Mouse (Mus musculus): ENCODE results near the gene B4galnt1. TPM values are rescaled to one million over a fixed set of nuclear protein-coding genes. Genes with fewer than 3 reads are reported as not detected.

B4galnt1 gene
- polyA plus RNA-seq, 1 experiment from 2014 or later, result 66.8 TPM

Other genes with a start within 250 kb of the B4galnt1 start
- 19.1 and 26.2 TPM in 2 replicates for gene Ctdsp2, start 186.5 kb upstream of the B4galnt1 start, polyA plus RNA-seq (2014; fragmentation: Nextera tagmentation; extraction: Ambion mirVana)
- 1.9 and 2.1 TPM in 2 replicates for gene Avil, start 164.5 kb upstream of the B4galnt1 start, polyA plus RNA-seq (2014; fragmentation: Nextera tagmentation; extraction: Ambion mirVana)
- 56.0 and 64.9 TPM in 2 replicates for gene Tsfm, start 134.4 kb upstream of the B4galnt1 start, polyA plus RNA-seq (2014; fragmentation: Nextera tagmentation; extraction: Ambion mirVana)
- 17.4 and 20.8 TPM in 2 replicates for gene Mettl1, start 123.8 kb upstream of the B4galnt1 start, polyA plus RNA-seq (2014; fragmentation: Nextera tagmentation; extraction: Ambion mirVana)
- gene Eef1akmt3, start 123.7 kb upstream of the B4galnt1 start, polyA plus RNA-seq (2014; fragmentation: Nextera tagmentation; extraction: Ambion mirVana), result 0.08 and 0.22 TPM in 2 replicates
- gene Cyp27b1, start 117.0 kb upstream of the B4galnt1 start, polyA plus RNA-seq (2014; fragmentation: Nextera tagmentation; extraction: Ambion mirVana), result not detected in 2 replicates
- 11.8 and 17.4 TPM in 2 replicates for gene March9, start 105.0 kb upstream of the B4galnt1 start, polyA plus RNA-seq (2014; fragmentation: Nextera tagmentation; extraction: Ambion mirVana)
- 1,072 and 1,231 TPM in 2 replicates for gene Cdk4, start 101.7 kb upstream of the B4galnt1 start, polyA plus RNA-seq (2014; fragmentation: Nextera tagmentation; extraction: Ambion mirVana)
- 67.7 and 71.7 TPM in 2 replicates for gene Tspan31, start 95.0 kb upstream of the B4galnt1 start, polyA plus RNA-seq (2014; fragmentation: Nextera tagmentation; extraction: Ambion mirVana)
- 8.1 and 13.1 TPM in 2 replicates for gene Agap2, start 89.9 kb upstream of the B4galnt1 start, polyA plus RNA-seq (2014; fragmentation: Nextera tagmentation; extraction: Ambion mirVana)
- gene Os9, start 44.1 kb upstream of the B4galnt1 start, polyA plus RNA-seq (2014; fragmentation: Nextera tagmentation; extraction: Ambion mirVana), result 82.1 and 82.7 TPM in 2 replicates
- gene Slc26a10, start 15.4 kb downstream of the B4galnt1 start, polyA plus RNA-seq (2014; fragmentation: Nextera tagmentation; extraction: Ambion mirVana), result 0.58 and 0.66 TPM in 2 replicates
- gene Arhgef25, start 24.9 kb downstream of the B4galnt1 start, polyA plus RNA-seq (2014; fragmentation: Nextera tagmentation; extraction: Ambion mirVana), result 19.0 and 19.6 TPM in 2 replicates
- 219 and 244 TPM in 2 replicates for gene Dtx3, start 30.5 kb downstream of the B4galnt1 start, polyA plus RNA-seq (2014; fragmentation: Nextera tagmentation; extraction: Ambion mirVana)
- gene Pip4k2c, start 46.4 kb downstream of the B4galnt1 start, polyA plus RNA-seq (2014; fragmentation: Nextera tagmentation; extraction: Ambion mirVana), result 12.5 and 14.6 TPM in 2 replicates
- 75.3 and 94.7 TPM in 2 replicates for gene Kif5a, start 98.1 kb downstream of the B4galnt1 start, polyA plus RNA-seq (2014; fragmentation: Nextera tagmentation; extraction: Ambion mirVana)
- gene Dctn2, start 101.1 kb downstream of the B4galnt1 start, polyA plus RNA-seq (2014; fragmentation: Nextera tagmentation; extraction: Ambion mirVana), result 295 and 323 TPM in 2 replicates
- 17.4 and 18.0 TPM in 2 replicates for gene Mbd6, start 123.8 kb downstream of the B4galnt1 start, polyA plus RNA-seq (2014; fragmentation: Nextera tagmentation; extraction: Ambion mirVana)
- 109 and 122 TPM in 2 replicates for gene Mars, start 146.6 kb downstream of the B4galnt1 start, polyA plus RNA-seq (2014; fragmentation: Nextera tagmentation; extraction: Ambion mirVana)
- gene Arhgap9, start 156.7 kb downstream of the B4galnt1 start, polyA plus RNA-seq (2014; fragmentation: Nextera tagmentation; extraction: Ambion mirVana), result 0.18 and 1.1 TPM in 2 replicates
- 0.92 and 1.2 TPM in 2 replicates for gene Gli1, start 176.7 kb downstream of the B4galnt1 start, polyA plus RNA-seq (2014; fragmentation: Nextera tagmentation; extraction: Ambion mirVana)
- 0.04 TPM in 1 of 2 replicates, not detected in the other for gene Inhbe, start 189.2 kb downstream of the B4galnt1 start, polyA plus RNA-seq (2014; fragmentation: Nextera tagmentation; extraction: Ambion mirVana)
- gene Inhbc, start 205.2 kb downstream of the B4galnt1 start, polyA plus RNA-seq (2014; fragmentation: Nextera tagmentation; extraction: Ambion mirVana), result not detected in 2 replicates
- gene R3hdm2, start 215.1 kb downstream of the B4galnt1 start, polyA plus RNA-seq (2014; fragmentation: Nextera tagmentation; extraction: Ambion mirVana), result 34.0 and 39.8 TPM in 2 replicates

Measured in midbrain, embryonic 14.5 days (tissue).